Mouse (Mus musculus): ENCODE measurements at regions not wholly inside any gene's neighbourhood (a gene's known extent, or its start where the extent isn't known, plus 50 kb on each side); places are given as distances from the start of the nearest gene placed in this dataset.
"Not testable (repeated sequence)": the region's sequence is repeated elsewhere in the genome, so short reads cannot be mapped to it uniquely, and the experiment has no call there.

GRCm38 (mm10) chr3:38320998-38321397 is 163.6 kb downstream of the Ankrd50 start:
- intact Hi-C loops (cut with DNase I), result no loop called here

DNA sequence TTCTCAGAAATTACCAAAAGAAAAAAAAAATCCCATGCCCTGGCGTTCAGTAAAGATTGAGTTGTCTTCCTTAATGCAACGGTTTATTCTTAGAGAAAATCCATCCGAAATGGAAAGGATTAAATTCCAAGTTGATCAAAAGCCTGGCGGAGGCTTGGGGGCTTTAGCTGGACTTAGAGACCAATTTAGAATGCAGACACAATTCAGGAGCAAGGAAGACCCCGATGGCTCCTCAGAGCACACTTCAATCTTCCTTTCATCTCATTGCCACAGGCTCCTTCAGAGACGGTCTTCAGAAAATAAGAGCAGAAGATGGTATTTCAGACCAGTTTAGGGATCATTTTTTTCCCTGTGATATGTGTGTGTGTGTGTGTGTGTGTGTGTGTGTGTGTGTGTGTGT is 171.8 kb downstream of the Ankrd50 start:
- intact Hi-C loops (cut with DNase I), result no loop called here

GRCm38 (mm10) chr3:38312121-38312520 is 172.5 kb downstream of the Ankrd50 start:
- intact Hi-C loops (cut with DNase I), result no loop called here

DNA sequence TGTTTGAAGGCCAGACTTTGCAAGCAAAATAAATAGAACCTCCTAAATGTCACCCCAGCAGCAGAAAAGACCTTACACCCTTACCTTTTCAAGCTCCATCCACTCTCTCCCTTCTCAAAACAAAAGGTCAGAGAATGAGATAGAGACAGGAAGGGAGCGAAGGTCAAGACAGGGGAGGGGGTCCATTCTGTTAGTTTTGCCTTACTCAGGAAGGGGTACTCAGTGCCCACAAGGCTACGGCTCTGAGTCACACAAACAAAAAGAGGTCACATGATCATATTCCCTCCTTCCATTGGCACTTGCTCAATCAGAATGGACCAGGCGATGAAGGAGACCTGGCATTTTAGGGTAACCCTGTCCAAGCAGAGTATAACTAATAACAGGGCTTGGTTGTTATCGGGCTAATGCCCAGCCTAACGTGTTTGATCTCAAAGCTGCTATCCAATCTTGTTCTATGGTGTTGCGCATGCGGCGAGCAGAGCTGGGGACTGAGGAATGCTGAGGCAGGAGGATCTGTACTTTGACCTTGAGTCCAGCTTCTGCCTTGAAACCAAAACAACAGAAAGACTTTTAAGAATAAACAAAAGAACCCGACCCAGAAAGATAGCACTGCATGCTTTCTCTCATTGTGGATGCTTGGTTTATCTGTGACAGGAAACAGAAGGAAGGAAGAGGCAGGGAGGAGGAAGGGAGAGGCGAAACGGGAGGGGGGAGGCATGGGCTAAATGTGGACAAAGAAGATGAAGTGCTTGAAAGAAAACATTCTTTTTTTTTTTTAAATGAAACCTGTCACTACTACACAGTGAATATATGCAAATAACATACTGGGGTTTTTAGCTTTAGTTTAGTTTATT is 184.5 kb downstream of the Ankrd50 start:
- intact Hi-C loops (cut with DNase I), result no loop called here

DNA sequence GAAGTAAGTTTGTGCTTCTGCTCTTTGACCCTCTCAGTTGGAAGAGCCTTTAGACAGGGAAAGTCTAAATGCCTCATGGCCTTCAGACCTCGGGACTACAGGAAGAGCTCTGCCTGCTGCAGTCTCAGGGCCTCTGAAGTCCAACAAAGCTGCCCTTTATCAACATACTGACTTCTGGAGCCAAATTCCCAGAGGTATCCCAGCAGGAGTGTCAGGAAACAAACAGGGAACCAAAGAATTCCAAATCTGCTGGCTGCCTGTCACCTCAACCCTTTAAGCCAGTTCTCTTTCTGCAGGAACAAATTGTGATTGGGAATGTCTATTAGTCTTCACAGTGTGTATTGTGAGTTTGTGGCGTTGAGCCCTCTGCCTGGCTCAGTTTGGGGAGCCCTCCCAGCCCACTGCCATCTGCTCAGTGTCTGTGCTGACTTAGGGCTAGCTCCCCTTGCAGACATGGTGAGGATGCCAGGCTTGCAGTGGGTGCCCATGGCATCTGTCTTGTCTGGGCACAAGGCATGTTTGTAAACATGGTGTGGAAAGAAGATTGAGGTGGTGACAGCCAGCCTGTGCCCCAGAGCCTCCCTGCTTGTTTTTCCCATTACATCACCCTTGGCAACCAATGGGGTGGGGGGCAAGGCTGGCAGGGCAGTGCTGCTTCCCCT is 185.3 kb downstream of the Ankrd50 start:
- intact Hi-C loops (cut with DNase I), result no loop called here

DNA sequence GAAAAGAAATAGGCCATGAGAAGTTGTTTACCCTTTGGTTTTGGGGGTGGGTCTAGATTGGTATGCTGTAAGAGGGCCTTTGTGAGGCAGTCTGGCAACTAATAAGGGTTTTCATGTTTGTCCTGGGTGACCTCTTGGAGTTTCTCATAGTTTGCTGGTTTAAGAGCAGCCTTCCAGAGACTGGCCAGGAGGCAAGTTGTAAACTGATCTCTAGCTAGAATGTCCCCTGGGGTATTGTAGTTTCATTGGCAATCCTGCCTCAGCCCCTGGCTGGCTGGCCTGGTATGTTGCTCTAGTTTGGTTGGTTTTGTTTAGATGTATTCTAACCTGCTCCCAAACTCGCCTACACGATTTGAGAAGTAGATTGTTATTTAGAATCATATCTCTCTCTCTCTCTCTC is 187.1 kb downstream of the Ankrd50 start:
- intact Hi-C loops (cut with DNase I), result no loop called here

DNA sequence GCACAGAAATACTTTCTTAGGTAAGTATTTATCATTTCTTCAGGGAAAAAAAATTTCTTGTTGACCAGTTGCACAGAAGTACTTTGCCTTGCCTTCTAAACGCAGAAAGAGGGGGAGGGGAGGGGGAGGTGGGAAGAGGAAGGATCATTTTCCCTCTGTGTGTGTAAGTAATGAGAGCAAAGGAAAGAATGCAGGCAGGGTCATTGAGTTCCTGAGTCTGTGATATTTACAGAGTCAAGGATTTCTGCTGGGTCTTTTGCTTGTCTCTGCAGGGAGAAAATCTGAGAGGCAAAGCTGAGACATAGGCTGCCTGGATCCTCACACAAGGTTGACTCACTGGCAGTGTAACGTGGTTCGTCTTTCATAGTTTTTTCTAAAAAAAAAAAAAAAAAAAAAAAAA is 195.6 kb downstream of the Ankrd50 start:
- intact Hi-C loops (cut with DNase I), result no loop called here

- intact Hi-C loops (cut with DNase I), result no loop called here
These were observed 200.9 kb downstream of the Ankrd50 start for GRCm38 (mm10) chr3:38283687-38284124.

DNA sequence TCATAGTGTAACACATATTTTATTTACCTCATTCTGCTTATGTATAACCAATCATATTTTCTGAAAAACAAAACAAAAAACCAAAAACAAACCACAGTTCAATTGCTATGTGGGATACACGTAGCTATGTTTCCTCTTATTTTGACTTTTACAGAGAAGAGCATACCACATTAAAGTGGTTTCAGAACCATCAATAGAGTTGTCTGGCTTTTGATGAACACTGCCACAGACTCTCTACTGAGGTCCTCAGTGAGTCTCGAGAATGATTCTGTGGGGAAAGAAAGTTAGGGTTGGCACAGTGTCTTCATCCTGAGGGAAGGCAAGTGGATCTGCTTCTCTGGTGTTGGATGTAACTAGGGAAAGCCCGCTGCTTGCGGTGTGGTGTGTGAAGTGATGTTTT is 201.8 kb downstream of the Ankrd50 start:
- intact Hi-C loops (cut with DNase I), result no loop called here

- intact Hi-C loops (cut with DNase I), result no loop called here
These were observed 203.0 kb downstream of the Ankrd50 start for GRCm38 (mm10) chr3:38281683-38282082.

DNA sequence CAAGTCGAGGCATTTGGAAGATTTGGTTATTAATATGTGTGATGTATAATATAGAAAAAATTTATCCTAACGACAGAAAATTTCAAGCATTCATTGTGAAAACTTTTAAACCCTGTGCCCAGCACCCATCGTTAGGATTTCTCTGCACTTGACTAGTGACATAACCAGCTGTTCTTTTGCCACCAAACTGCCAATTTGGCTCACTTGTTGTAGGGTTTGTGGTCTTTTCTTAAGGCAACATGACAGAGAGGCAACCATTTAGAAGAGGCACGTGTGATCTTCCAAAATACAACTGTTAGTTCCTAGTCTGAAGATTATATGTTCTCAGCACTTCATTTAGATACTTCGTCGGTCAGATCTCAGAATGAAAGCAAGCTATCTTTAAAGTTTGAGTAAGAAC is 203.8 kb downstream of the Ankrd50 start:
- intact Hi-C loops (cut with DNase I), result no loop called here

- intact Hi-C loops (cut with DNase I), result no loop called here
These were observed 204.5 kb downstream of the Ankrd50 start for GRCm38 (mm10) chr3:38280105-38280504.

DNA sequence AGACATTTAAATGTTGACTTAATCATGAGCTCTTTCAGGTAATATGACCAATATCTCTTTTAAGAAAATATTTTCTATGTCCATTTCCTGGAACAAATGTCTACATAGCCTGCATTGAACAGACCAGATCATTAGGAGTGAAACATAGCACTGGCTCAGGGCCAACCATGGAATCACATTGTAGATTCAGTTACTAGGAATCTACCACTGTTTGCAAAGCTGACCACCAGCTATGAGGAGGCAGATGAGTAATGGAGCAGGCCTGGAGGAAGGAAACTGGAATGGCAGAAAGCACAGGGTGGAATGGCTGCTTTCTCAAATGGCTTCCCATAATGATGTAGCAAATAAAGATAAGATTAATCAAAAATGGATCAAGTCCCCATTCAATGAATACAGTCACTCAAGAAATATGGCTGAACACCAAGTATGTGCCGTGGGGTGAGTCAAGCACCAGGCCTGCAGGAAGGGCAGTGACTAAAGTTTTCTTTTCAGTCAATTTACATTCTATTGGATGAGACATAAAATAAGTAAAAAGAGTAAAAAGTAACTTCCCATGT is 207.6 kb downstream of the Ankrd50 start:
- intact Hi-C loops (cut with DNase I), result no loop called here

- intact Hi-C loops (cut with DNase I), result no loop called here
These were observed 209.3 kb downstream of the Ankrd50 start for GRCm38 (mm10) chr3:38275321-38275720.

- intact Hi-C loops (cut with DNase I), result no loop called here
These were observed 213.9 kb downstream of the Ankrd50 start for GRCm38 (mm10) chr3:38270742-38271141.

DNA sequence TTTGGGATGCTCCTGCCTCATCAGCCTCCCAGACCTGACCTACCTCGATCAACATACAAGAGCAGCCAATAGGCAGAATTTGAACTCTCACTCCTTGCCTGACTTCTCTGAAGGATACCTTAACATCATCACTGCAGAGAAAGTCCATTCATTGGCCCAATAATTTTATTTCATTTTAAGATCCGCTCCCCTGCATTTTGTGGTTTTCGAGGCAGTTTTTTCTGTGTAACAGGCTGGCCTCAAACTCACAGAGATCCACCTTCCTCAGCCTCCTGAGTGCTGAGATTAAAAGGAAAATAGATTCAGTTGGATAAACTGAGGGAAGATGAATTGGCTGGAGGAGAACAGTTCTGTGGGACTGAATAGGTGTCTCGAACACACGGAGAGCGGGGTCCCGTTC is 216.4 kb downstream of the Ankrd50 start:
- intact Hi-C loops (cut with DNase I), result no loop called here

DNA sequence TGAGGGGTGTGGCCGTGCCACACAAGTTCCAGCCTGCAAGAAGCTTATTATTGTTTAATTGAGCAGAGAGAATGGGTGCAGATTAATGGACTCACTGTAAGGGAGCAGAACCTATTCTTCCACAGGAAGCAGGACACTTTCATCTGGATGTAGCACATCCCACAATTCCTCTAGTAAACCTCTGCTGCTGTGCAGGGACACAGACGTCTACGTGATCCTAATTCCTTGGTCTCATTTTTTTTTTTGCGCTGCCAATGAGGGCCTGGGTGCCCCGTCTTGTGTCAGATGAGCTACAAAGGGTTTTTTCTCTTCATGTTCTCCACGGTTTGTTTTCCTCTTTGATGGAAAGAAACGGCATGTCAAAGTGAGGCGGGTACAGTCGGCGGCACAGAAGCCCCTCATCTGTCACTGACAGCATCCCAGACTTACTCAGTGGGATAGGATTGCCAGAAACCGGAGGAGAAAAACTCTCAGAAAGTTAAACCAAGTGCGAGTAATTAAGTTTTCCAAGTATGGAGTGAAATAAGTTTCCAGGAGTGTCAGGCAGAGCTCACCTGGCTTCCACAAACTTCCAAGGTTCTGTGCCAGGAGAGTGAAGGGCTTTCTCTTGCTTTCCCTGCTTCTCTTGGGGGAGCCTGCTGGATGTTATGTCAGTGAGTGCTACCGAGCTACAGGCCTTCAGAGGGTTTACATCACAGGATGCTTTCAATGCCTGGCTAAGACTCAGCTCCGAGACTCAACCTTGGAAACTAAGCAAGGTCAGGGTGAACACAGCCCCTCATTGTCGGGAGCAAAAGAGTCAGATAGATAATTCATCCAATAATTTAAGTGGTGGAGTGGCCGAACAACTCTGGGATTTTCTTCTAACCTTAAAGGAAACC is 221.1 kb downstream of the Ankrd50 start:
- intact Hi-C loops (cut with DNase I), result no loop called here

DNA sequence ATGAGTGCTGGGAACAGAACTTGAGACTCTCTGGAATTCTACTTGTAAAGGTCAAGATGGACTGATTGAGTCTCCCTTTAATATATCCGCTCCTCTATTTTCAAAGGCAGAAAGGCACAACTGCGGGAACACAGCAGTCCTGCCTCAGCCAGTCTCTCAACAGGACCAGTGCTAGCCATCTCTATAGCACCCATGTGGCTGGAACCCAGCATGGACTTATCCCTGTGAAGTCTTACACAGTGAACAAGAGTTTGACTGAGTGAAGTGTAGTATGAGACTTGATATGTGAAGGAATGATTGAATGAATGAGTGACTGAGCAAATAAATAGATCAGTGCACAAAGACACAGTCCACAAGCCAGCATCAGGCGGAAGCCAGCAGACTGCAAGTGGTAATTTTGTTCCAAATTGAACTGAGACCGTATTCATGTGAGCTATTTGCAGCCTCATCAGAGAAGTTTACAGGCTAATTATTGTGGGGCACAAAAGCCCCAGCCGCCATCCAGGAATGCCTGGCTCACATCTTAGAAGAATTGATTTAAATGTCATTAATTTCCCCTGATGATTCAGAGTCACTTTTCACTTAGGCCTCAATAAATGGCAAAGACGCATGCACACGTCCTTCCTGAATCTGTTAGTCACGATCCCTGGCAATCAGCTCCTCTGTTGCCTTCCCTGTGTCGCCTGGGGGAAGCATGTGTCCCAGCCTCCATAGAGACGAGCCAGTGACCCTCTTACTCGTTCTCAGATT is 223.1 kb downstream of the Ankrd50 start:
- intact Hi-C loops (cut with DNase I), result no loop called here

- intact Hi-C loops (cut with DNase I), result not testable (repeated sequence)
These were observed 225.4 kb downstream of the Ankrd50 start for GRCm38 (mm10) chr3:38259223-38259622.

DNA sequence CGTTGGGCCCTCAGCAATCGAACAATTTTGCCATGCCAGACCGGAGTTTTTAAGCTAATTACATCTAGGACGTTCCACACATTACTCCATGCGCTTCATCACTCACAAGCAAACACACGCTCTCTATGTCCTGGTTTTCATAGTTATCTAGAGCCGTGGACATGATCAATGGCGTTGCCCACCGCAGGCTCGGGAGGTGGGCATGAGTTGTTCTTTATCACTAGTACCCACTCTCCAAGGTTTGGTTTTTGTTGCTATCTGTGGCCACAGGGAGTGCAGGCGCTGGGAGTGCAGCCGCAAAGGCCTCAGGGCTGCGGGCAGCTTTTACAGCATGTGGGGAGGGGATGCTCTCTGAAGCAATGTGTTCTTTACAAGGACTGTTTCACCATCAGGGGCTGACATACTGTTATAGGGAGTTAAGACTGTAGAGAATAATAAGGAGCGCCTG is 226.8 kb downstream of the Ankrd50 start:
- intact Hi-C loops (cut with DNase I), result no loop called here

All from adrenal gland (tissue).